Mouse (Mus musculus) yolk sac, embryonic 10.5 days (tissue): ENCODE measurements around the gene Stxbp5.

Experiments
- DNase-seq: peaks from one replicate; pipeline ENCODE4 v3.0.0-alpha.2; 2017; ENCODE audit warnings: low spot score

The Stxbp5 gene

DNA sequence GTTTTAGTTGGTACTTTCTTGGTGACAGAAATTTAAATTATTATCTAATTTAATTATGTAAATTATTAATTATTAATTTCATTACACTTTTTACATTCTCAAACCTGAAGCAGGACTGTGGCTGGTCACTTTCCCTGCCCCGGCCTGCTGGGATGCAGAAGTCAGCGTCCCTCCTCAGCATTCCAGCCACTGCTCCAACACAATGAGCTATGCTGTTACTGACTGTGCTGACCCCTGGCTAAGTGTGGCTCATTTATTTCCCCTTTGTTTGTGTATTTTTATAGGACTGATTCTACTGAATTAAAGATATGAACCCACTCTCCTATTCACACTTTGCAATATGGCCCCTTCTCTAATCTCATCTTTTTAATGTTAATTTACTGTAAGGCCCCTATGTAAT, 43.0 kb downstream of the Stxbp5 start:
- no peak for DNase-seq

DNA sequence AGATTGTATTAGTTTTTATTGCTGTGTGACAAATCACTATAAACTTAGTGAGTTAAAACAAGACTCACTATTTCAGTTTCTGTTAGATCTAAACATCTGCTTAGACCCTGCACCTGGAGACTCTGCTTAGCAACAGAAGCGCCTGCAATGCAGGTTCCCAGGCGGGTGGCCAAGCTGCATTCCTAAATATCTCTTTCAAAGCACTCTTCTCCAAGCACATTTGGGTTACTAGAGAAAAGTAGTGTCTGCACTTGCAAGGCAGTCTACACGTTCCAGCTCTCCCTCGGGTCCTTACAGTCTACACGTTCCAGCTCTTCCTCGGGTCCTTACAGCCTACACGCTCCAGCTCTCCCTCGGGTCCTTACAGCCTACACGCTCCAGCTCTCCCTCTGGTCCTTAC, 44.1 kb downstream of the Stxbp5 start:
- no peak for DNase-seq

DNA sequence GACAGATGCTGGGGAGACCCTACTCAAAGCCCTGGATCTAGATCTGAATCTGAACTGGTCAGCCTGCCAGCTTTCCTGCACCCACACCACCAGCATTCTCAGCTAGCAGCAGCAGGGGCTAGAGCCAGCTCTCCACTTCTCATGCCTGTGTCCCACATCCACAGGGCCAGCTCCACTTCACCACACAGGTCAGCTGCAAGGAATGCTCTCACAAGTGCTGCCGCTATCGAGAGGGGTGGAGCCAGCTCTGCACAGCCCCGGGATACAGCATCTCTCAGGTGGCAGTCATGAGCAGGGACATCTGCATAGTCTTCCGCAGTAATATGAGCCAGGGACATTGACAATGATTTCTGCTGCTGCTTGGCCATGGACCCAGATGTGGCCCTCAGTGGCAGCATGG, 54.5 kb downstream of the Stxbp5 start:
- no peak for DNase-seq

DNA sequence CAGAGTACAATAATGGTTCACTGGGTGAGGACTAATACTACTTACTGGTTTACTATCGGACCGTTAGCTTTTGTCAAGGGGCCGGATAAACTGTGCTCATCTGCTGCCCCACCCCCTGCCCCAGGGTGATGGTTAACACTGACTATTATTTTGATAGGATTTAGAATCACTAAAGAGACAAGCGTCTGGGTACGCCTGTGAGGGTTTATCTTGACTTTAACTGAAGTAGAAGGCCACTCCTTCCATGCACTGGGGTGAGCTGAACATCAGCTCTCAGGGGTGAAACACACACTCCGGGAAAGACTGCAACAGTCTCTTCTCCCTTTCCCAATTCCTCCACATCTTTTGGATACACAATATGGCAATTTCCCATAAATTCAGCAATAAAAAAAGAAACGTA, 61.5 kb downstream of the Stxbp5 start:
- no peak for DNase-seq

DNA sequence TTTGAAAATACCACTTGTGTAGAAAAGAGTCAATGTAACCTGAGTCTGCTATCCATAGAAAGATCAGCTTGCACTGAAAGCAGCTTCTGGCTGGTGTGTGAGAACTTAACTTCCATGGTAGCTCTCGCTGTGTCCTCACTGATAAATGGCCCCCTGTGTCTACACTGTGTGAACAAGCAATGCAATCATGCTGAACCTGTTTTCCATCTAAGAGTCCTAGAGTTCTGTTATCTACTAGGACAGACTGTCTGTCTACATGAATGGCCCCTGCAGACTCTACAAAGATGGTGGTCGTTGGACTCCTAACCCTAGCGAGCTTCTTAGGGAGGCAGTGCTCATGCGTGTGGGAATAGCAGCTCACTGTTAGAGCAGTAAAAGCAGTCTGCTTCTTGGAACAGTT, 65.9 kb downstream of the Stxbp5 start:
- no peak for DNase-seq

DNA sequence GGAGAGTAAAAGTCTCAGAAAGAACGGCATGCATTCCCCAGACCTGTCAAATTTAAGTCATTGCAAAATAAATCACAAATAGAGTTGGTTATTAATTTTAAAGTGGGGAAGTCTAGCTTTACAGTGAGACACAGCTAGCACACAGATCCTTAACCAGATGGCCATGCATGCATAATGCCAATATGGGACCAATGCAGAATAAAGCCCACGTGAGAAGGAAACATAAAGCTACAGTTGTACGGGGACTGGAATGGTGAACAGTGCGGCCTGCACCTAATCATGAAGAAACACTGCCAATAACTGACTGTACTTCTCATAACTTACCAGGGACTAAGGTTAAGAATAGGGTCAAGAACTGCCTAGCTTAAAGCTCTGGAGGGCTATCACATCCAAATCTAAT, 67.9 kb downstream of the Stxbp5 start:
- no peak for DNase-seq

DNA sequence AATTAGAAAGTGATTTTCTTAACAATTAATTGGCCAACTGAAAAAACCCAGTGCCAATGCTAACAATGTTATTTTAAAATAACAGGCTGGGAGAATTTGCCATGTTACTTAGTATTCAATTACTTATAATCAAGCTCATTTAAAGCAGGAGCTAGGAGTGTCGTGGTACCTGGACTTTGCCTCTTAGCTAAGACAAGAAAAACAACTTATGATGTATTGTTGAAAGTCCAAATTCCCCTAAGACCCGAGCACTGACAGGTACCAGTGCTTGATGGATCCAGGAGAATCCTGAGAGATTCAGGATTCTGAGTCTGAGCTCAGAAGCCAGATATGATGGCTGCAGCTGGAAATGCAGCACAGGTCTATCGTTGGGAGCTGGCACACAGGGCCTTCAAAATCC, 71.1 kb downstream of the Stxbp5 start:
- no peak for DNase-seq

DNA sequence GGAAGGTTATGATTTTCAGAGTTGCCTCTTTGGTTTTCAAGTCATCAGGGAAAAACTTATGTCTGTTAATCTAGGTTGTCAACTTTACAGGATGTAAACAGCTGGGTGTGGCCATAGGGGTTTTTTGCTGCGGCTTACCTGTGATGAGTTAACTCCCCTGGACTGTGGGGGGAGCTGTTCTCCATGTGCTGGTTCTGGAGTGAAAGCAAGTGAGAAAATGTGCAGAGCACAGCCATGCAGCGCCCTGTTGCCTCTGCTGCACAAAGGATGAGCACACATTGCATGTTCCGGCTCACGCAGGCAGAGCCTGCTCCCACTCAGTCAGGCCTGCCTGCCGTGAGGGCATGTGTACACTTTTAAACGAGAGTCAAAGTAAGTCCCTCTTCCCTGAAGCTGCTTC, 79.6 kb downstream of the Stxbp5 start:
- DNase-seq, result no peak

DNA sequence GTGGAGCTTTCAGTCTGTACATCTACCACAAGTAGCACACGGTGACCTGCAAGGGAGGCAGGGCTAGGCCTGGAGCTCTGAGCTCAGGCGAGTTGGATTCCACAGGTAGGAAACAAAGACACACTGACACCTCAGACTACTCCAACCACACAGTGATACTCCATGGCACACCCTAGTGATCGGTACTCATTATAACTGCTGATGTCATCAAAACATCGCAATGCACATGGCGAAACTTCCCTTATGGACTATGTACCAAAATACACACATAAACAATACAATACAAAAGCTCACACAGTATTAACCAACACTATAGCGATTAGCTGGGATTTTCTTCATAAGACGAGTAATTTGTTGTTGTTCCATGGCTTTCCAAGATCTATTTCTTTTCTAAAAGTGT, 82.3 kb downstream of the Stxbp5 start:
- no peak for DNase-seq

DNA sequence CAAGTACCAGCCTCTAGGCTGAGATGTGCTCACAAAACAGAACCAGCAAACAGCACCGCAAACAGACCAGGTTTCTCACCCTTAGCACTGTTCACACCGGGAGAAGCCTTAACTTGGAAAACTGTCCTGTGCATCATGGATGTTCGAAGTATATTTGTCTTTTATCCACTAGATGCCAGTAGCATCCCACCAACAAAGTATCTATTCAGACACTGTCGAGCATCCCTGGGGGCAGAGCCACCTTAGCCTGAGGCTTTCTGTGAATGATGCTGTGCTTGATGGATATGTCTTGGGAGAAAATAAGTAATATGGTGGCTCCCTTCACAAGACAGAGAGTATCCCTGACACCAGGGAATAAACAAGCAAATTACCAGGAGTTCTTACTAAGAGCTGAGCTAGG, 87.0 kb downstream of the Stxbp5 start:
- no peak for DNase-seq

DNA sequence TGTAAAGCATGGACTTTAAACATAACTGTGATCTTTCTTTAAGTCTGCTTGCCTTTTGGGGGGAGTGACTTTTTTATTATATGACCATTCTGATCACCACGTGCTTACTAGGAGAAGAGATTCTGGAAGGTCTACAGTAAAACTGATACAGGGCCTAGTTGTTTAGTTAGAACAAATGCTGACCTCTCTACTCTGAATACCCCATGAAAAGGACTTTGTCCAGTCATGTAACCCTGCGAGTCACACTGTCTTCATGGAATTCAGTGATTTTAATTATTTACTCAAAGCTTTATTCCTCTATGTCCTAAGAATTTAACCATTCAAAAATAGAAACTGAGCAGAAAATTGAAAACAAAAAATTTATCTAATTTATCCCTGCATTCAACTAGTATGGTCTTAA, 93.3 kb downstream of the Stxbp5 start:
- no peak for DNase-seq

DNA sequence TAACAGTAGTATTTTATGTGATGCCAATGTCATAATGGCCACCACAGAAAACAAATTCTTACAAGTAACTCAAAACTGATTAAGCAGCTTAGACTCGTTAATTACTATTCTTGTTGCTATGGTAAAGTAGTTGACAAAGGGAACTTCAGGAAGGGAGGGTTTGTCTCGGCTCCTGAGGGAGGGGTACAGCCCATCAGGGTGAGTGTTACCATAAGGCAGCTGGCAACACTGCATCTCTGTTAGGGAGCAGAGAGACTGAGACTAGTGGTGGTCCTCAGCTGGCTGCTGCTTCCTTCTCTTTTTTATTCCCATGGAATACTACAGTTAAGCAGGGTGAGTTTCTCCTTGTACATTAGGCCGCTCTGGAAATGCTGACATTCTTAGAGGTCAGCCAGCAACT, 95.5 kb downstream of the Stxbp5 start:
- no peak for DNase-seq

DNA sequence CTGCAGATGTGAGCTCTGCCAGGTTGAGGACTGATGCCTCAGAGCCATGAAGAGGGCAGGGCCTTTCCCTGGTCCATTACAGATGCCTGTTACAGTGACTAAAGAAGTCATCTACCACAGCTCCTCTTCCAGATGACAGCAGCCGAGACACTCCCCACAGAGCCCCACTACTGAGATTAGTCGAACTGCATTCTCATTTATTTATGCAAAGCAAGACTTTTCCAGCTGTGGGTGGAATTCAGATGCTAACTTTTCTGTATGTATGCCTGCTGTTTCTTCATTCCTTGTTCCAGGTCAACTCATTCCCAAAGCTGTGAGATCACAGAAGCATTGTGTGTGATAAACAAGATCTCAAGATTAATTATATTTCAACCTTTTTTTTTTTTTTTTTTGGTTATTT, 97.8 kb downstream of the Stxbp5 start:
- no peak for DNase-seq

DNA sequence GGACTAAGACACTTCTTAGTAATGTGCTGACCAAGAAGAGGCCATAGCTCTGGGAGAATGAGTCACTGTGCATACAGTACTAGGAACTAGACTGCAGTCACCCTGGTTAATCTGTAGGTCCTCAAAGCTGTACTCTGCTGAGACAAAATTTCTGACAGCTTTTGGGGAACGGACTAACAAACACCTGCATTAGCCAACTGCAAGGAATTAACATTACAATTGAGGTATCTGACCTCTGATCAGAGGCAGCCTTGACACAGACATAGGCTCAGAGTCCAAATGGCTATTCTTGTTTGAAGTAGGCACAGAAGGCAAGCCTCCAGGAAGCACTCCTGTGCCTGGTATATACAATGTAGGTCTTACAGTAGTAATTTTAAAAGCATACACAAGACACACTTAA, 99.3 kb downstream of the Stxbp5 start:
- DNase-seq, result peak; percentile 58

DNA sequence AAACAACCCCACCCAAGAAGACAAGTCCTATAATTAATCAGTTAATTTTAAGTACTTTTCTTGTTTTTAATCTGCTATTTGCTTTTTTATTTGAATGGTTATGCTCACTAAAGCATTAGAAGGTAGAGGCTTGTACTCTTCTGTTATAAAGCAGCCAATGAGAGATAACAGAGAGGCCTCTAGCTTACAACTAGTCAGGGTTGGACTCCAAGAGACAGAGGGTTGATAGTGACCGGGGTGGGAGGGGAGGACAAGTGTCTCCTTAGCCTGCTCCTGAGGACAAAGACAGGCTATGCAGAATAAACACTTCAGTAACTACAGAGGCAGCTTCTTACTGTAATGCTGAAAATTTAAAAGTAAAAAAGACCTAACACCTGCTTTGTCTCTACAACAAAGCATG, 101.8 kb downstream of the Stxbp5 start:
- no peak for DNase-seq

DNA sequence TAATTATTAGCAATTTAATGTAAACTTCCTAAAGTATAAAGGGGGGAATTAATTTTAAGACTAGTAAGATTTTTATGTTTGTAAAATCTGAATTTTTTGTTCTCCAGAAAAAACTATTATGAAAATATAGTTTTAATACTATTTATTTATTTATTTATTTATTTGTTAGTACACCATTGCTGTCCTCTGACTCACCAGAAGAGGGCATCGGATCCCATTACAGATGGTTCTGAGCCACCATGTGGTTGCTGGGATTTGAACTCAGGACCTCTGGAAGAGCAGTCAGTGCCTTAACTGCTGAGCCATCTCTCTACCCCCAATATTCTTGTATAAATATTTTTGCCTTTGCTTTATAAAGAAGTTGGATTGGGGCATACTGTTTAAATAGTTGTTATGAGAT, 104.5 kb downstream of the Stxbp5 start:
- DNase-seq, result no peak

DNA sequence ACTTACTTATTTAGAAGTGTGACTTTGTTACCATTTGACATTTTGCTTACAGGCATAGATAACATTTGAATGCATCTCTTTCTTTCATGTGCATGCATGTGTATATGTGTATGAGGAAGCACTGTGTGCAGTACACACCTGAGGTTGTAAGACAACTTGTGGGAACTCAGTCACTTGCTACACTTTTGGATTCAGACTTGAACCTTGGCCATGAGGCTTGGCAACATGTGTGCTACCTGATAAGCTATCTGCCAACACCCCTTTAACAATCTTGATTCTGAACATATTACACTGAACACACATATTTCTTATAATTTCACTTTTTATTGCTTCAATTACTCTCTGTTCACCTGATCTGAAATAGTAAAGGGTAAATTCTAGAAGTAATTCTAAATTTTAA, 106.5 kb downstream of the Stxbp5 start:
- no peak for DNase-seq

DNA sequence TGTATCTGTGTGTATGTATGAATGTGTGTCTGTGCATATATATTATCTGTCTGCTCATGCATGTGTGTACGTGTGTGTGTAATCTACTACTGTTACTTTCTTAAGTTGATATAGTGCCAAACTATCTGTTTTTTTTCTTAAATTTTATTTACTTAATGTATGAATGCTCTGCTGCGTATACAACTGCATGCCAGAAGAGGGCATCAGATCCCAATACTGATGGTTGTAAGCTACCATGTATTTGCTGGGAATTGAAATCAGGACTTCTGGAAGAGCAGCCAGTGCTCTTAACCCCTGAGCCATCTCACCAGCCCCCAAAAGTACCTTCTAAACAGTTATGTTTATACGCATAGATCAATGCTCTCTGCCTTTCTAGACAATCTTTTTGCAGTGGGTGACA, 109.9 kb downstream of the Stxbp5 start:
- DNase-seq, result no peak

DNA sequence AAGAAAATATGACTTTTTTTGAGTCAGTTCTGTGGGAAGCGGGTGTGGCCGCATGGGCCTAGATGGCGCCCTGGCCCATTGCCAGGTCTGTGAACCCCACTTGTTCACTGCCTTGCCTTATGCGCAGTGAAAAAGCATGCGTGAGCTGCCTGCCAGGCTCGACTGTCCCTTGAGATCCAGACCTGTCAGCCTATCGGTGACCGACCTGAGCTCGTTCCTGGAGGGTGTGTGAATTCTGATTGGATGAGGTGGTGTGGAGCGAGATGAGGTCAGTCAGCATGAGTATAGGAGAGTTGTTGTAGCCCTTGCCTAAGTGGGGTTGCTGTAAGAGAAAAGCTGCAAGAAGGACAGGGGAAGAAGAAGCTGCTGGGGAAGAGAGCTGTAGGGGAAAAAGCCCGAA, 114.4 kb downstream of the Stxbp5 start:
- no peak for DNase-seq

DNA sequence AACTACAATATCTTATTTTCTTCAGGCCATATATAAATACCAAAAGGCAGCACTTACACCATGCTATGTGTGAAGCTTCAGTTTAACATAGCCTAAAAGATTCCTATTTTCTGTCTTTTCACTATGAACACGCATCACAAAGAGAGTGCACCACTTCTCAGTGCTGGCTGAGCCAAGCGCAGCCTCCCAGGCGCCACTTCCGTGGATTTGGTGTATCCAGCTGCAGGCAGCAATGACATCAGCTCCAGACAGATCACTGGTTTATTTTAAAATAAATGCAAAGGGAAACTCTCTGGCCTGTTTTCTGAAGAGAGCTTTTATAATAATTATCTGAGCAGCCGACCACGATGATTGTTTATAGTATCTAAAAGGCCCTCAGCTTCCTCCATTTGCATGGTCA, 115.2 kb downstream of the Stxbp5 start:
- DNase-seq, result no peak

DNA sequence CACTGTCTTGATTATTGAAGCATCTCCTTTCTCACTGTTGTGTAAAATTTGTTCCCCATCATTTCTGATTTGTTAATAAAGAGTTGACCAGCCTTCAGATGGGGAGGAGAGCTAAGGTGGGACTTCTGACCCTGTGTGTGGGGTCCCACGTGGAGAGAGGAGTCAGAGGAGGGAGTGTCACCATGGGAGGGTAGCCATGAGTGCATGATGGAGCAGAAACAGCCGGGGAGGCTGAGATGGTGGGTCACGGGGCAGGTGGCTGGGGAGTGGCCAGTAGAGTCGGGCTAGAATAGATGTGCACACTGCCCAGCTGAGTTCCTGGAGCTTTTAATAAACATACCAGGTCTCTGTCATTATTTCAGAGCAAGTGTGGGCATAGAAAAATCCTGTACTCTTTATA, 121.0 kb downstream of the Stxbp5 start:
- no peak for DNase-seq

DNA sequence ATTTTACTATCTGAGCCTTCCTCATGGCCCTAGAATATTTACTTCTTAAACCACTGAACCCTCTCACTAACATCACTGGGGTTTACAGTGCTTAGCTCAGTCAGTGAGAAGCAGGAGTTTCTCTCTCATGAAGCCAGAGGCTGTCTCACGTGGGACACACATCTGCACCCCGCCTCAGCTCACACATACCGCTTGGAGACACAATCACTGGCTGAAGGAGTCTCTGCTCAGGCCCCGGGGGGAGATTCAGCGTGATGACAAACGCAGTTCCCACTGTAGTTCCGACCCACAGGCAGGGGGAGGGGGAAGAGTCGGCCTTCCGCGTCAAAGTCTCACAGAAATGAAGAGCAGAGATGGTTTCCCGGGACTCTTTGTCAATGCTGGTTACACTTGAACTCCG, 130.6 kb downstream of the Stxbp5 start:
- DNase-seq, result no peak

DNA sequence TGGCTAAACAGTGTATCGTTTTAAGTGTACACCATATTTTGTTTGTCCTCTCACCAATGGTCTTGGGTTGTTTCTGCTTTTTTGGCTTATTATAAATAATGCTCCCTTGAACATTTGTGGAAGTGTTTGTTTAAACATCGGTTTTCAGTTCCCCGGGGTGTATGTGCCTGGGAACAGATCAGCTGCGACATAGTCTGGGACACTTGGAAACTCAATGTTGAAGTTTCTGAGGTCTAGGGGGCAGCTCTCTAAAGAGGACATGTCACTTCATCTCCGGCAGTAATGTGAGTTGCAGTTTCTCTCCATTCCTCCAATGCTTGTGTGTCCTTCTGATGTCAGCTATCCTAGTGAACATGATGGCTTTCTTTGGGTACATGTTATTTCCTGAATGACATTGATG, 137.0 kb downstream of the Stxbp5 start:
- no peak for DNase-seq

DNA sequence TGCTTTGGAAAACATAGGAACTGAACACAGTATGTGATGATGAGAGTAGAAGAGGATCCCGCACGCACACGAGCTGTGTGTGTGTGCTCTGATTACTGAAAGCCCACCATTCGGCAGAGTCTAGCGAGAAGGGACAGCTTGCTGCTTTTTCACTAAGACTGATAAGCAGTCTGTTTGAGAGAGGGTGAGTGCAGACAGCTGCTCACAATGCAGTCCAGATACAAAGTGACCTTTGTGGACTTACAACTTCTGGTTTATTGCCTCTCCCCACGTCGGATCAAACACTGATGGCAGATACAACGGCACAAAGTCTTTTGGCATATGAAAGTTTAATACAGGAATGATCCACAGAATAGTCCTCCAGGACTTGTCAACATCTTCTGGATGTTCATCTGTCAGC, 140.6 kb downstream of the Stxbp5 start:
- DNase-seq, result no peak

DNA sequence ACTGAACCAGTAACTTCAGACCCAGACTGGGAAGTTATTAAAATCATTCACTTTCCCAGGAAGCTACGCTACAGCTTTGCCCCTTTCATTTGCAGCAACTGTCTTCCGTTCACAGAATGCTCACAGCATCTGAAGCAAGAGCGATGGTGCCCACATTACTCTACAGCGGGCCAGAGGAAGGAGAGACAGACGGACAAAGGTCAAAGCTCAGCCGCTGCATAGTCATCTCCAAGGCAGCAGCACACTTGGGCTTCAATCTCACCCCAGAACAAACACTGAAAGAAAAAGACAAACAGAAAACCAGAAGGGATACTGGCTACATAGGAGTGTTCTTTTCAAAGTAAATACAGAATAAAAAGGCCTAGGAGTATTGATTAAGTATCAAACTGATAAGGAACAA, 144.3 kb downstream of the Stxbp5 start:
- peak; percentile 40 for DNase-seq
